Mouse (Mus musculus): Measurements from ENCODE around the gene Olfr666.

- TF ChIP-seq HCFC1 (IDR thresholded peaks at IDR 0.05; ENCODE audit: borderline replicate concordance, insufficient read depth, low read length) (no peak), ZC3H11A (IDR thresholded peaks at IDR 0.05; ENCODE audit: borderline replicate concordance, low read depth, low read length) (no peak)
These were observed 32.2 kb upstream of the Olfr666 start, which contains the start of gene Olfr668 for GRCm38 (mm10) chr7:104927957-104928356.

Data from ES-E14 (cell line).